Mouse (Mus musculus): ENCODE results near the gene Gm11634.
A peak's percentile ranks its signal among the peaks of the same experiment; 100 is the strongest.
"Not testable (repeated sequence)": the region's sequence is repeated elsewhere in the genome, so short reads cannot be mapped to it uniquely, and the experiment has no call there.

DNA sequence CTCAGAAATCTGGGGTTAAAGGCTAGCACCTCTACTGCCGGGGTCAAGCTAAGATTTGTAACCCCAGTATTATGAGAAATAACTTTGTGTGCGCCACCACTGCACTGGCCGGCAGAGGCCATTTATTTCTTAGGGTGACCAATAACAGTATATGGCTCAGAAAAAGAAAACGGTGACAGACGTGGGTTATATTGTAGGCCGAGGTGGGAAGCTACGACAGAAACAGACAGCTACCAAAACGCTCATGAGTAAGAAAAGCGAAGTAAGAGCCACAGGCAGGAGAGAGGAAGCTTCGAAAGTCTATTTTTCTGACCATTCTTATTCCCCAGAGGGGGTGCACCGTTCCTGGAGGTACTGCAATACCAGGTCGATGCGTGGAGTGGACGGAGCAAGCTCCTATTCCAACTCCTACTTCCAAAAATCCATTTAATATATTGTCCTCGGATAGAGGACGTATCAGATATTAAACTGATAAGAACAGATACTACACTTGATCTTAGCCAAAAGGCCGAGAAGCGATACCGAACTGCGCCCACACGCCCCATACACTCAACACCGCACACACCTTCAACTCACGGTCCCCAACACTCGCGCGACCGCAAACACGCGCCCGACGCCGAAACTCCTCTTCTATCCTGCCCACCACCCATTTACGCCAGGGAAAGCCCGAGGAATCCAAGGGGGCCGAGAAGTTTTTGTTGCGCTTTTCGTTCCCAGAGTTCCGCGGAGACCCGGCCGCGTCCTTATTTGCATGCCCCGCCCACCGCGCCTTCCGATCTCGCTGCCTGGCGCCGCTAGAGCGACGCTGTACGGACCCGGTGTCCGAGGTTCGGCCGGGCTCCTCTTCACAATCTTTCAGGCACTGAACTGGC lies 46.6 kb upstream of the Gm11634 start:
- not testable (repeated sequence) for TF ChIP-seq CTCF (IDR thresholded peaks at IDR 0.05)
- TF ChIP-seq EP300 (IDR thresholded peaks at IDR 0.05) = 0 out of 2 replicates have a peak, but pooled peaks have one; percentile 37

All from lung, postnatal 0 days (tissue).